In the genomic region with DNA sequence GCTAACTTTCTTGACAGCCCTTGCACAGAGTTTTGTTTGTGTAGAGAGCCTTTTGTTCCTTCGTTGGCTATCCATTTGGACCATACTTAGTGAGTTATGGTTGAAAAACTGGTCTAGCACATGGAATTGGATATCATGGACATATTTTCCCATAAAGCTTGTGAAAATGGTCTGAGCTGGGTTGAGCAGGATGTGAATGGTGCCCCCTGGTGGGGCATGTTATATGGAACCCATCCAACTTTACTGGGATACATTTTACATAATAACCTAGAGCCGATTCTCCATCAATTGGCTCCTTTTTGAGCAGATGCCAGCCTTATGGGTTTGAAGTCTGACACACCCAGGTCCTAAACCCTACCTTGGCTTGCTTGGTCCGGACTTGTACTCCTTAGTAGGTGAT, we compare ENCODE assay signal across 9 mouse cellular contexts. TPM values are rescaled to one million over a fixed set of nuclear protein-coding genes. Genes with fewer than 3 reads are reported as not detected.
DNase-seq lines count a peak whose midpoint lies in the region; ATAC-seq lines count a peak whose summit lies in the region.
"Had no signal": no experiment of that assay in that cellular context is flagged by ENCODE, and none has a peak within 500 bp of the region (broad histone marks: within the 10 kb centered on the region; RNA-seq: fewer than 3 reads in every experiment).

No protein-coding gene starts in this region.

- WGBS in liver, embryonic 12.5 days (ENCODE audit: insufficient replicate concordance), result 72% methylated on average over 3 of the region's 3 CpGs

- H3K27ac ChIP-seq in liver, embryonic 12.5 days, result no peak overlapping the region

- no peaks in the 10 kb centered on the region for H3K4me1 ChIP-seq in liver, embryonic 12.5 days

- peak; percentile 67 to 76 for DNase-seq in cerebellum, postnatal 10 days
- DNase-seq in liver, result peak; percentile 21
- DNase-seq in adrenal gland, postnatal 10 days, result peak; percentile 75
- peak; percentile 74 for DNase-seq in kidney, postnatal 10 days
- DNase-seq in retina, postnatal 1 day, result peak; percentile 63
- DNase-seq in Muller cell, postnatal 12 days (ENCODE audit: inconsistent ontology term), result no peak

- H3K9me3 ChIP-seq in liver, embryonic 12.5 days (replicated peaks), result no peaks in the 10 kb centered on the region

- H3K4me2 ChIP-seq in liver, embryonic 12.5 days, result no peak overlapping the region

- no peaks in the 10 kb centered on the region for H3K27me3 ChIP-seq in liver, embryonic 12.5 days (replicated peaks)

- H3K4me3 ChIP-seq in liver, embryonic 12.5 days, result no peak overlapping the region
- H3K4me3 ChIP-seq: erythroblast, embryonic 14.5 days had no signal

- H3K36me3 ChIP-seq in liver, embryonic 12.5 days, result no peaks in the 10 kb centered on the region

- H3K9ac ChIP-seq in liver, embryonic 12.5 days, result no peak overlapping the region

- ATAC-seq in cerebellum, adult (ENCODE audit: insufficient number of reproducible peaks, low FRiP score, low TSS enrichment), result no peak
- ATAC-seq in liver, embryonic 12.5 days, result no peak

RNA-seq across cellular contexts. Expression of gene Cryzl2, which starts 6.8 kb away (rescaled TPM):
- 6.8 and 7.0 TPM in 2 replicates for polyA plus RNA-seq in liver, embryonic 12.5 days (2016; fragmentation: Nextera tagmentation; extraction: Ambion mirVana)
- 10 to 100 TPM; 33.8 to 34.5 TPM for total RNA-seq in adrenal gland, postnatal 10 days (2021)

RNA-seq across cellular contexts. Expression of gene Sec16b, which starts 41.3 kb away (rescaled TPM):
- 3.9 and 4.1 TPM in 2 replicates for polyA plus RNA-seq in liver, embryonic 12.5 days (2016; fragmentation: Nextera tagmentation; extraction: Ambion mirVana)
- total RNA-seq in adrenal gland, postnatal 10 days (2021), result 1 to 10 TPM; 4.6 to 6.2 TPM
- polyA plus RNA-seq: erythroblast, embryonic 14.5 days had no signal

RNA-seq across cellular contexts. Expression of gene Rasal2, which starts 52.8 kb away (rescaled TPM):
- 3.4 and 3.8 TPM in 2 replicates for polyA plus RNA-seq in liver, embryonic 12.5 days (2016; fragmentation: Nextera tagmentation; extraction: Ambion mirVana)
- total RNA-seq in adrenal gland, postnatal 10 days (2021), result 10 to 100 TPM; 13.8 to 16.5 TPM
- polyA plus RNA-seq: erythroblast, embryonic 14.5 days had no signal
